Mouse (Mus musculus) lung, adult 18-20 months (tissue): ENCODE measurements around the gene Prr36.
"Not testable (repeated sequence)": the region's sequence is repeated elsewhere in the genome, so short reads cannot be mapped to it uniquely, and the experiment has no call there.

Experiments used
- DNase-seq, 2 experiments: peaks; one replicate each; pipeline ENCODE4 v3.0.0; 2022; ENCODE audit warnings: mixed read lengths in 2 of 2

The Prr36 gene

GRCm38 (mm10) chr8:4216791-4217621 lies at the start of gene Prr36:
Gene Prr36 (minus strand): TSS chr8:4217459.
- DNase-seq: peak in 1 of 2 experiments; percentile 47

- DNase-seq: no peak
These were observed 48.1 kb upstream of the Prr36 start for GRCm38 (mm10) chr8:4265160-4265914.

DNA sequence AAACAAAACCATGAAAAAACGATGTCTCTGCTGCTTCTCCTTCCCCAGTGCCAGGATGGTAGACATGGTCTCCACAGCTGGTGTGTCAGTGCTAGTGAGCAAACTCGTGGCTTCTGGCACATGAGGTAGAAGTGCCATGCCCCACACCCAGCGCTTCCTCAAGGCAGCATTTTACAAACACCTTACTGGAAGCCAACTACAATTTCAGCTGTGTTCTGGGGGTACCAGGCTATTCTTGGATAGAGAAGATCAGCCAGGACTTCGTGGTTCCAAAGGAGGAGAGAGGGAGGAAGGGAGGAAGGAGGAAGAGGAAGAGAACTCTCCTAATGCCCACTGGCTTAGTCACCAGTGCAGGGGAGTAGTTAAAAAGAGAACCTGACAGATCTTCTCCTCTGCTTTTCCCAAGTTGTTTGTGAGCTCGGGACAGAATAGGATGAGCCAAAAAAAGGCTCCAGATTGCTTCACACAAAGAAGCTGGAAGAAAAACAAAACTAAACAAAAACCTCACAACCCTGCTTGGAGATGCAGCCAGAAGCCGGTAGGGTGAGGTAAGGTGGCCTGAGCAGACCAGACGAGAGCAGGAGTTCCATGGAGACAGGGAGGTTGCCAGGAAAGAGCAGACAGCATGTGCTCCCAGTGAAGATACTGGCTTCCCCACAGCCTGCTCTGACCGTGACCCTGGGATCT lies 46.0 kb upstream of the Prr36 start:
- no peak for DNase-seq

DNA sequence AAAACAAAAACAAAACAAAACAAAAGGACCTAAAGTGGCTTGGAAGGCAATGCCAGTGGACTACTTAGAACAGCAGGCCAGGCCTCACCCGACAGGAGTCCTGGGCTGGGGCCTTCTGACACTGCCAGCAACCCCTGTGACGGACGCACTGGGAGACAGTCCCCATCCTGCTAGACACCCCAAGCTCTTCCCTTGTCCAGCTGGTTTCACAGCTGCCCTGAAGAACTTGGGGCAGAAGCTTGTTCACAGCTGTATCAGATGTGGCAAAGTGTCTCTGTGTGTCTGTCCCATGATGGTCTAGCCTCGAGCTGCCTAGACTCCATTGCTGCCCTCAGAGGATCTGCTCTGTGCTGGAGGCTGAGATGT lies 42.5 kb upstream of the Prr36 start:
- DNase-seq: no peak

- peak; percentile 95 to 96 for DNase-seq
These were observed 42.0 kb upstream of the Prr36 start, which contains the start of gene Ctxn1 for GRCm38 (mm10) chr8:4259125-4259804. Gene Ctxn1 (minus strand): TSS chr8:4259274.

- peak in 1 of 2 experiments; percentile 29 for DNase-seq
These were observed 41.4 kb upstream of the Prr36 start for GRCm38 (mm10) chr8:4258678-4259077.

- peak; percentile 65 to 74 for DNase-seq
These were observed 41.0 kb upstream of the Prr36 start for GRCm38 (mm10) chr8:4258233-4258632.

- DNase-seq: no peak
These were observed 40.1 kb upstream of the Prr36 start for GRCm38 (mm10) chr8:4257350-4257749.

DNA sequence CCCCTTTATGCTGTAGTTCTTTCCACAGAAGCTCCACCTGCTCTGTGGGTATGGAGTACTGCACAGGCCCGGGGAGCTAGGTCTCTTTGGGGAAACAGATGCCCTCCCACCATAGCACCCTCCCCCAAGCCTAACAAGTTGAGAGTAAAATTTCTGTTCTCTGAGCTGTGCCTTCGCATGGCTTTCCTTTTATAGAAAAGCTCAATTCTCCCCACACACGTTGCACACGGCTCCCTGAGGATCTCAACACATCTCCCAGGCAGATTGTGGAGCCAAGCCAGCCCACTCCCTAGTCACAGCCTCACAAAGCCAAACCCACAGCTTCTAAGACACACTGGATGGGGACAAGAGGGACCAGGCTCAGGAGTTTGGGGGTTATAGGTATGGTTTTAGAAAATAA lies 39.7 kb upstream of the Prr36 start:
- no peak for DNase-seq

- not testable (repeated sequence) for DNase-seq
These were observed 38.2 kb upstream of the Prr36 start for GRCm38 (mm10) chr8:4255471-4255870.

DNA sequence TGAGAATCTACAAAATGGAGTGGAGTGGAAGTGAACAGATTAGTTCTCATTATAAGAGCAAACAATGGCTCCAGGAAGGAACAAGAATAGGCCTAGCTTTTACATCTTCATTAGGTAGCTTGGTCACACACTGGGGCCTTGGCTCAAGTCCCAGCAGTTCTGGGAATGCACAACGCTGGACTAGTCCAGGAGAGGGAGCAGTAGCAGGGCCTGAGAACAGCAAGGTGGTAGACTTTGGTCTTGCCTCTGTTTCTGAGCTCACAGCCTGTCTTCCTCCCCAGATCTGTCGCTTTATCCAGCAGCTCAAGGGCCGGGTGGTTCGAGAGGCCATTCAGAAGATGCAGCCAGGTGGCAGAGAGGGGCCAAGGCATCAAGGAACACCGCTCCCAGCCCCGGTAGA lies 36.7 kb upstream of the Prr36 start:
- peak in 1 of 2 experiments; percentile 34 for DNase-seq

GRCm38 (mm10) chr8:4252934-4253841 lies 35.9 kb upstream of the Prr36 start, which contains the start of gene Snapc2:
Gene Snapc2 (plus strand): TSS chr8:4253080.
- peak; percentile 95 to 97 for DNase-seq

DNA sequence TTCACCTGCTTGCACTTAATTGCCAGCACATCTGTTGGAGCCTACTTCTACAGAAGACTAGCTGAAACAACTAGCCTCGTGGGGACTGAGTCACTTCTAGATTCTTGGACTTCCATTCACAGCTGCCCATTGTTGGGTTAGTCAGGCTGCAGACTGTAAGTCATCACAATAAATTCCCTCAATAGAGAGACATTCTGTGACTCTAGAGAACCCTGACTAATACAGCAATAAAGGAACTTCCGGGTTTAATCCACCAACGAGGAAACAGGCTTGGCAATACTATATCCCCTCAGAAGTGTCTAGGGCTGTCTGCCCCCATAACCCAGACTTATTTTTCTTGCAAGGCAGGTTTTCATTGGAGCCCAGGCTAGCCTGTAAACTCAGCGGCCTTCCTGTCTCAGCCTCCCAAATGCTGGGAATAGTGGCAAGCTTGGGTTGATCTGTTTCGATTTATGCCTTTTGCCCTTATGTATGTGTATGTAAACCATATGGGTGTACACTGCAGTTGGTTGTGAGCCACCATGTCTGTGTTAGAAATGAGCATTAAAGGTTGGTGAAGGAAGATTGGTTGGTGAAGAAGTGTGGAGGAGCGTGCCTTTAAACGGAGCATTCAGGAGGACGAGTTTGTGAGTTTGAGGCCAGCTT lies 35.0 kb upstream of the Prr36 start:
- DNase-seq: no peak

GRCm38 (mm10) chr8:4250306-4250970 lies 33.2 kb upstream of the Prr36 start:
- DNase-seq: peak; percentile 75 to 84

DNA sequence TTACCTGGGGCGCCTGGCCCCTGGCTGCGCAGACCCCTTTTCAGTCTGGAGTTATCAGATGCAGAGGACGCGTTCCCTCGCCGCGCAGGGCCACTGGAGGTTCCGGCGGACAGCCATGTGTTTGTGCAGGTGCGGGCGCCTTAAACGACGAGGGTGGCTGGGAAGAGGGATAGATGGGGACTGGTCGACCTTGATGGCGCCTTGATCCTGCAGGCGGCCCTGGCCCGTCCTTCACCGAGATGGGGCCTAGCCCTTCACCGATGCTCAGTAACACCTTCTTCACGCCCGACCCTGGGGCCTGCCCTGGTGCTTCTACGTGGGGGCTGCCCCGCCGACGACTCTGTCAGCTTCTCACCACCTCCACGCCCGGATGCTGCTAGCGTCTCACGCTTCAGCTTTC lies 32.0 kb upstream of the Prr36 start:
- DNase-seq: no peak

DNA sequence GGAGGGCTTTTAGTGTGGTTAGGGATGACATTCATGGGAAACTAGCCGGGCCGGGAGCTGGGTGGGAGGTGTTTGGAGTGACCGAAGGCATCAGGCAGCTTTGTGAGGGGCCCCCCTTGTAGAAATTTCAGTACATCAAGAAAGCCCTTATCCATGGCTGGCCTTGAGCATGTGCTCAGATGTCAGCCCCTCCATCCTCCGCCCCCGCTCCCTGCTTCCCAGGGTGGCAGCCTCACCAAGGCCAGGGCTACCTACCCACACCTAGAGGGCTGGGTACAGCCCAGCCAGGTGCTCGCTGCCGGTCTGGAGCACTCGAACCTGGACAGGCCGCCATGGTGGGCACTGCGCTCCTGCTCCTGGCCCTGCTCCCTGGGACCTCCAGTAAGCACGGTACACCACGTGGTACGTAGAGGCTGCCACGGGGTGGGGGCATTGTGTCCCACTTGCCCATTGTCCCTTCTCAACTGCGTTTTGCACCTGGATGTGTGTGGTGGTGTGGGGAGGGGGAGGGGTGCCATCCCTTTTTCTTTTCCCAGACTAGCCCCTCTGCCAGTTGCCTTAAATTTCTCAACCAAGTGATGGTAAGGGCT lies 30.8 kb upstream of the Prr36 start, which contains the start of gene Tgfbr3l:
Gene Tgfbr3l (plus strand): TSS at position 264 of the 590 bp plus-strand sequence.
- DNase-seq: no peak

DNA sequence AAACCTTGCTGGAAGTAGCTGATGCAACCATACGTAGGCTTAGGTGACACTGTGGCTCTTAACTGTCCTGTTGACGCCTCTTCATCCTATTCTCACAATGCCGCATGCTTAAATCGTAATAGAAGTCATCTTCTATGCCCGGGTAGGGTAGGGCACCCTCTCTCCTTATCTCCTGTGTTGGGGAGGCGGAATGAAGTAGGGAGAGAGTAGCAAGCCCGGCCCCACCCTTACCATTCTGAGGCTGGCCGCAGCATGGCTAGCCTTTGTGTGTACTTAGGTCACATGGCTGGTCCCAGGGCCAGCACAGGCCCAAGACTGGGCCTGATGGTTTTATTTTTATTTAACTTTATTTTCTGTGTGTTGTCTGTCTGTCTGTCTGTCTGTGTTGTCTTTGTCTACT lies 30.0 kb upstream of the Prr36 start:
- no peak for DNase-seq

DNA sequence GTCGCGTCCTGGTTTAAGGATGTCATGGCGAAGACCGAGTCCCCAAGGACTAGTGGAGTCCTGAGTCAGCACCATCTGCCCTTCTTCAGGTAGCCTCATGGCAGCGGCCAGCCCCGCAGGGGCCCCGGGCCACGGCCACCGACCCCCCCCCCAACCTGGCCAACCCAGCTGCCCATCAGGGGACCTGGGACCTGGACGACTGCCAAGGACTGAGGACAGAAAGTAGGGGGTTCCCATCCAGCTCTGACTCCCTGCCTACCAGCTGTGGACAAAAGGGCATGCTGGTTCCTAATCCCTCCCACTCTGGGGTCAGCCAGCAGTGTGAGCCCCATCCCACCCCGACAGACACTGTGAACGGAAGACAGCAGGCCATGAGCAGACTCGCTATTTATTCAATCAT lies 28.5 kb upstream of the Prr36 start:
- no peak for DNase-seq

- no peak for DNase-seq
These were observed 27.8 kb upstream of the Prr36 start for GRCm38 (mm10) chr8:4245061-4245460.
